Mouse (Mus musculus) thymus, adult 2 months (tissue): ENCODE results near the gene Tarbp2.

Experiments used
- CTCF ChIP-seq: fragments of 200-500 bp; IDR thresholded peaks from 2 replicates; pipeline ENCODE4 v1.5.1; 2012; ENCODE audit warnings: mild to moderate bottlenecking, control low read depth, low read length, moderate library complexity, borderline replicate concordance; ENCODE audit not compliant: control insufficient read depth, poor library complexity, insufficient read depth; ENCODE audit errors: extremely low read depth
- POLR2A ChIP-seq: fragments of 200-500 bp; IDR thresholded peaks from 2 replicates; pipeline ENCODE4 v1.6.1; 2012; ENCODE audit warnings: mild to moderate bottlenecking, low read length, control low read depth, moderate library complexity; ENCODE audit not compliant: control insufficient read depth, poor library complexity, insufficient read depth; ENCODE audit errors: extremely low read depth

DNA sequence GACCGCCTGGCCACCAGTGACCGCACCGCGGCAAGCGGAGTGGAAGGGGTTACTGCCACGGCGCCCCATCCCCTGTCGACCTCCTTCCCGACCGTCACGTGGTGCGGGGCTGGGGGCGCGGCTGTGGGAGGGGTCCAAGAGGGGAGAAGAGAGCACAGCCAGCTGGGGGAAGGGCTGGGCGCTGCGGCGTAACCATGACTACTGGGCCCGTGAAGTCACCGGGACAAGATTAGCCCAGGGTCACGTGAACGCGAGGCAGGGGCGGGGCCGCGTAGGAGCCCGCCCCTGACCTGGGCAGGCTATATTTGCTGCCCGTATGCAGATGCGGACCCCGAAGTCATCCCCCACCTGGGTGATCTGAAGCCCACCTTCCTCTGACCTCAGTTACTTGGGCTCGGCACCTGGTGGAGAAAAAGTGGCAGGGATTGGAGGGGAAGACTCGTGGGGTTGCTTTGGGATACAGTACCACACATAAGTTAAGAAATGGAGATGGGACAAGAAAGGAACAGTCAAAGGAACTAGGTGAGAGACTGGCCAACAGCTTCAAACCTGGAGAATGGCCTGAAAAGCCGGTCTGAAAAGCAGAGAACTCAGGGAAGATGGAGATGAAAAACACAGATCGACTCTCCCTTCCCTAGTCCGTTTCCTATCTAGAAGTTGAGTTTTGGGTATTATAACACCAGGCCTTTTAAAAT is 7.3 kb upstream of the Tarbp2 start:
- TF ChIP-seq CTCF (no peak), POLR2A (no peak)
